Mouse (Mus musculus) erythroblast, embryonic 14.5 days (primary cell): ENCODE data around the gene Slc38a5. TPM values are rescaled to one million over a fixed set of nuclear protein-coding genes. Genes with fewer than 3 reads are reported as not detected.
"Not testable (repeated sequence)": the region's sequence is repeated elsewhere in the genome, so short reads cannot be mapped to it uniquely, and the experiment has no call there.

Source experiments
- H3K27me3 ChIP-seq: 2 replicates; pipeline ENCODE4 v1.6.1; 2012; ENCODE audit warnings: inconsistent platforms; ENCODE audit not compliant: control insufficient read depth
- H3K36me3 ChIP-seq: 2 replicates; pipeline ENCODE4 v1.6.1; 2012; ENCODE audit warnings: mild to moderate bottlenecking, inconsistent platforms; ENCODE audit not compliant: control insufficient read depth
- H3K4me1 ChIP-seq: 2 replicates; pipeline ENCODE4 v1.6.1; 2012; ENCODE audit warnings: inconsistent platforms; ENCODE audit not compliant: control insufficient read depth
- H3K4me3 ChIP-seq: replicated peaks from 2 replicates; pipeline ENCODE3; 2012; ENCODE audit warnings: moderate library complexity, mild to moderate bottlenecking, inconsistent platforms
- H3K9me3 ChIP-seq: 2 replicates; pipeline ENCODE4 v1.6.1; 2012; ENCODE audit warnings: low read length, inconsistent platforms, mixed read lengths; ENCODE audit not compliant: control insufficient read depth
- GATA1 ChIP-seq: IDR thresholded peaks from 2 replicates; pipeline ENCODE4 v1.6.1; 2012; ENCODE audit warnings: low read length, inconsistent platforms, mixed read lengths
- TAL1 ChIP-seq: IDR thresholded peaks from 3 replicates; pipeline ENCODE4 v1.6.1; 2012; ENCODE audit warnings: low read length, inconsistent platforms, mixed read lengths
- polyA plus RNA-seq: library from polyadenylated mRNA; stranded (reverse); fragments of >175 nt; gene quantifications from 2 replicates; pipeline ENCODE4 v1.2.3, GENCODE M21; 2012

The Slc38a5 gene
- polyA plus RNA-seq, 1 experiment = 21.1 TPM

DNA sequence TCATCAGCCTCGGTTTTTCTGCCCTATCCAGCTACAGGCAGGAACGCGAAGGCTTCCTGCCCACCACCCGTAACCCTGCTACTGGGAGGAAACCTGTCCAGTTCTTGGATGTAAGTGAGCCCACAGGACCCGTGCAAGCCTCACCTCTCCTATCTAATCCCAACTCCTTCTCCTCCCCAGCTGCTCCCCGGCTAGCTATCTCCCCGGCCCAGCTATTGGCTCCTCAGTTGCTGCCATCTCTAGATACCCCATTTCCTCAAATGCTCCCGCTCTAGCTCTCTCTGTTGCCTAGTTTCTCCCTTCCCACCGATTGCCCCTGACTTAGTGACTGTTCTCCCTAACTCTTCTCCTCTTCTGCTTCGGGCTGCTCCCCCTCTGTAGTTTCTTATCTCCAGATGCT lies 1.1 kb downstream of the Slc38a5 start:
- Histone ChIP-seq H3K27me3 (no peaks in the 10 kb centered on the region; the same call in 1 of the 2 replicates), H3K9me3 (no peaks in the 10 kb centered on the region), H3K4me1 (peaks cover 46% of the 10 kb centered on the region), H3K36me3 (peaks cover 35% of the 10 kb centered on the region), H3K4me3 (peak overlapping the region; percentile 84)
- peak; percentile 74 for TF ChIP-seq GATA1
- TF ChIP-seq TAL1 = peak; percentile 83

DNA sequence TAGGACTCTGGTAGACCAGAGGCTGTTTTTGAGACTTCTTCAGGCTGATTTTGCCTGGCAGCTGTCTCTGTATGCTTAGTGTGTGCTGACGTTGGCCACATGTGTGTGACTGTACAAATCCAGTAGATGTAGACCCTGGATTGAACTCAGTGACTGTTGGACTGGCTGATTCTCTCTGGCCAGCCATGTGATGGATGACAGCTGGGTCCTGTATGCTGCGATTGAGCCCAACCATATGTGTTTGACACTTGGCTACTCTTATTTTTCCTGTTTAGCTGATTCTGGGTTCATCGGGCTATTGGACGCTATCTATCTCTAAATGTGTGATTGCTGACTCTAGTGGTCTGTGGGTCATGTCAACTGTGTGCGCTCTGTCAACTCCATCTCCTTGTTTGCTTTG lies 3.1 kb downstream of the Slc38a5 start:
- Histone ChIP-seq H3K9me3 (peaks cover 2% of the 10 kb centered on the region; the same call in 1 of the 2 replicates), H3K4me3 (peak overlapping the region; percentile 84), H3K4me1 (peaks cover 47% of the 10 kb centered on the region)

DNA sequence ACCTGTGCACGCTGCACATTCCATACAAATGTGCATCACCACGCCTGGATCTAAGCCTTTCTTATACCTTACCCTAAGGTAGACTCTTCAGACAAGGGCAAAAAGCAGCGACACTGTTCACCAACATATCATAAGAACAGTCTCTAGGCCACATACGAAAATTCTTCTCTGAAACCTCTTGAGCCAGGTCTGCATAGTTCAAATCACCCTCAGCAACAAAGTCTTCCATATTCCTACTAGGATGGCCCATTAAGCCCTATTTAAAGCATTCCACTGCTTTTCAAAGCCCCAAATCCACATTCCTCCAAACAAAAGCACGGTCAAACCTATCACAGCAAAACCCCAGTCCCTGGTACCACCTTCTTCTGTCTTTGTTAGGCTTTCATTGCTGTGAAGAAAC lies 17.7 kb downstream of the Slc38a5 start:
- no peaks in the 10 kb centered on the region for H3K27me3 ChIP-seq
- no peaks in the 10 kb centered on the region for H3K4me1 ChIP-seq
- no peak overlapping the region for H3K4me3 ChIP-seq
- H3K36me3 ChIP-seq = no peaks in the 10 kb centered on the region
- TF ChIP-seq TAL1 = no peak
- no peak for TF ChIP-seq GATA1
- H3K9me3 ChIP-seq = no peaks in the 10 kb centered on the region

More for the DNA sequence above, 3.1 kb downstream of the Slc38a5 start:
- Histone ChIP-seq H3K36me3 (peaks cover 56% of the 10 kb centered on the region), H3K27me3 (no peaks in the 10 kb centered on the region; the same call in 1 of the 2 replicates)
- TF ChIP-seq TAL1 (no peak), GATA1 (no peak)

DNA sequence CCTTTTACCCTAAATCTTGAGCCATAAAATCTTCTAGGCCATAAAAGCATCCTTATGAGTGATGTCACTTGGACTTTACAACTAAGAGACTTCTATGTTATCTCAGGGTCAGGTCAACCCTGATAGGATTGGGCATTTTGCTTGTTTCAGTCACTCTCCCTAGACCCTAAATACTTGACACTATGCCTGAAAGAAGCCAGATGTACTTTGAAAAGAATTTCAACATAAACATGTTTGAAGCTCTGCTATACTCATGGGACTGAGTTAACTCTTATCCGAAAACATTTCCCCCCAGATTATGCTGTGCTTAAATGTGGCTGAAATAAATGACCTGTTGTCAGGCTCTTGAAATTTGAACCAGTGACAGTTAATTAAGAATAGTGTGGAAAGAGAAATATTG lies 38.4 kb downstream of the Slc38a5 start:
- no peak for TF ChIP-seq TAL1
- TF ChIP-seq GATA1 = no peak
- Histone ChIP-seq H3K27me3 (no peaks in the 10 kb centered on the region), H3K36me3 (no peaks in the 10 kb centered on the region), H3K9me3 (no peaks in the 10 kb centered on the region), H3K4me1 (no peaks in the 10 kb centered on the region), H3K4me3 (no peak overlapping the region)

DNA sequence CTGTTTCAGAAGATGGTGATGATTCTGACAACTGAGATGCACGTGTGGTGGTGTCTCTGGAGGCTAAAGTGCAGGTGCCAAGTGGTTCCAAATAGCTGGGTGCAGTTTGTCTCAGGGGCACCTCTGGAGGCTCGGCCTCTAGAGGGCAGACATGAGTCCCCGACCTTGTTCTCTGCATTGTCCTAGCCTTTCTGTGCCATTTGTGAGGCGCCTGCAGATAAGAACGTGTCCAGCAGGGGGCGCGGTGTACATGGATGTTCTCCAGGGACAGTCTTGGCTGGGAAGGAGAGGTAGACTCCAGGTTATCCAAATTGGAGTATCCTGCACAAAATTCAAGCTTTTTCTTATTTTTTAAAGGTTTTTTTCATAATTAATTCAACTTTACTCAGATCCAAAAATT lies 44.0 kb downstream of the Slc38a5 start:
- H3K4me3 ChIP-seq, H3K27me3 ChIP-seq, H3K36me3 ChIP-seq, H3K4me1 ChIP-seq, H3K9me3 ChIP-seq: not testable (repeated sequence)

DNA sequence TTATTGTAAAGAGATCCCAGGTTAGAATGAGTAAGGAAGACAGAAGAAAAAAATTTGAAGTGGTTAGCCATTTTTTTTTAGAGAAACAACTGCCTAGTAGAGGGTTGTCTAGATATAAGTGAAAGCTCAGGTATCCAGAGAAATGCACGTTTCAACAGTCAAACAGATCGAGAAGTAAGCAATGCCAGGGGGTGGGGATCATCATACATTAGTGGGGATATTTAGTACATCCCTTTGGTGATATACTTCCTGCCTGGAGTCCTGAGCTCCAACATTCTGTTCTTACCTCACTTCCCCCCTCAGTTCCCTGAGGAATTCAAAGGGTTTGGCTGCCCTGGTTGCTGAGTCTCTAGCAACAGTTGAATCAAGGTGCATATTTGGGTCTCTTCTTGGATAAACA lies 56.2 kb downstream of the Slc38a5 start, which contains the start of gene Ssxb10:
TSS of gene Ssxb10 (plus strand) at position 301 of the 400 bp plus-strand sequence.
- Histone ChIP-seq H3K36me3 (no peaks in the 10 kb centered on the region), H3K4me3 (no peak within 1 kb of the TSS), H3K27me3 (no peaks in the 10 kb centered on the region), H3K9me3 (peaks cover 8% of the 10 kb centered on the region), H3K4me1 (no peaks in the 10 kb centered on the region)
- TF ChIP-seq GATA1 (no peak), TAL1 (no peak)

Other genes starting within 250 kb of the Slc38a5 start
- 1.1 and 1.5 TPM in 2 replicates for gene Suv39h1, start 196.4 kb upstream of the Slc38a5 start, polyA plus RNA-seq
- 2.2 and 2.8 TPM in 2 replicates for gene Was, start 180.6 kb upstream of the Slc38a5 start, polyA plus RNA-seq
- gene Wdr13, start 138.2 kb upstream of the Slc38a5 start, polyA plus RNA-seq = 0.95 and 1.1 TPM in 2 replicates
- gene Rbm3, start 125.3 kb upstream of the Slc38a5 start, polyA plus RNA-seq = 9.4 and 12.0 TPM in 2 replicates
- 0.32 and 0.50 TPM in 2 replicates for gene Tbc1d25, start 95.0 kb upstream of the Slc38a5 start, polyA plus RNA-seq
- 0.47 and 0.57 TPM in 2 replicates for gene Ebp, start 77.6 kb upstream of the Slc38a5 start, polyA plus RNA-seq
- gene Porcn, start 64.6 kb upstream of the Slc38a5 start, polyA plus RNA-seq = 0.05 and 0.06 TPM in 2 replicates
- 4.6 and 6.7 TPM in 2 replicates for gene Ftsj1, start 18.7 kb upstream of the Slc38a5 start, polyA plus RNA-seq
- not detected in 2 replicates for gene Ssxb10, start 56.3 kb downstream of the Slc38a5 start, polyA plus RNA-seq
- not detected in 2 replicates for gene Ssxb9, start 95.8 kb downstream of the Slc38a5 start, polyA plus RNA-seq
- gene Ssxb1, start 142.2 kb downstream of the Slc38a5 start, polyA plus RNA-seq = not detected in 2 replicates
- gene Ssxb2, start 190.6 kb downstream of the Slc38a5 start, polyA plus RNA-seq = not detected in 2 replicates